Mouse (Mus musculus) spleen, embryonic (tissue): ENCODE measurements around the gene Tmem145.

Experiments
- CTCF ChIA-PET: fragments of 350-600 bp; sonication (Branson Sonifier 250); formaldehyde crosslinking; loops from one replicate; lab custom pipeline; 2022; lab: Charles Lee

Tmem145 gene

GRCm38 (mm10) chr7:25290463-25290862, 15.4 kb upstream of the Tmem145 start:
- CTCF ChIA-PET = no interaction called here

- CTCF ChIA-PET = no interaction called here
Observed at GRCm38 (mm10) chr7:25290911-25291310, 15.0 kb upstream of the Tmem145 start.

GRCm38 (mm10) chr7:25292107-25292506, 13.8 kb upstream of the Tmem145 start:
- CTCF ChIA-PET = no interaction called here

- CTCF ChIA-PET = no interaction called here
Observed at GRCm38 (mm10) chr7:25293191-25293739, 12.6 kb upstream of the Tmem145 start.

- CTCF ChIA-PET = no interaction called here
Observed at GRCm38 (mm10) chr7:25294495-25294894, 11.4 kb upstream of the Tmem145 start.

DNA sequence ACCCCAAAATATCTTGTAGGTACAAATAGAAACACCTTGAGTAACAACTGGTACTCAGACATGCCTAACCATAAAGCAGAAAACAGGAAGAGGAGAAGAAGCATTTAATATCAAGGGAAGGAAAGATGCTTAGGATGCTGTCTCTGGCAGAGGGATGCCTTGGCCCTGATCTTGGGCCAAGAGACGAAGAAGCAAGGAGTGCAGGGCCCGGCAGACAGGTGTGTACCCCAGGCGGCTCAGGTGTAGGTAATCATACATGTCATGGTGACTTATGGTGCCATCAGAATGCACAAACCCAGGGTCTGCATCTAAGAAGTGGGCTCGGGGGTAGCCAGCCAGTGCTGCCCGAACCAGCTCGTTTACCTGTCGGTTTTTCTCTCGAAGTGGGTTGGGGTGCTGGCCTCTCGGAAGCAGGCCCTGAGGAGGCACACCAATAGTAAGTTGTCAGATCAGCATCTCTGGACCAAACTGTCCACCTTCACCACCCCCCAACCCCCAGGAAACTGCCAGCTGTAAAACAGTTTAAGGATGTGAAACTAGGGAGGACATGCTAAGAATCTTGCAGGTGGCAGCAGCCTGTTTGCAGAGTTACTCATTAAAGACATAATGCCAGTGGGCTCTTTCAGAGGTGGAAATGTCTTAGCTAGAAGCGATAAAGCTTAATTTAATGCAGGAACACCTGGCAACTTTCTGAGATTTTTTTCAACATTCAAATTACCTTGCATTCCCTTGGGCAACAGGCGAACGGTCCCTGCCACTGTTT, 10.8 kb upstream of the Tmem145 start:
- CTCF ChIA-PET = no interaction called here

- CTCF ChIA-PET = interaction anchor here (0.6 to 0.8 kb wide), 2 partner anchors 30 to 103 kb away, joined by 3 to 8 read pairs; no protein-coding TSS in a partner anchor
Observed at GRCm38 (mm10) chr7:25296945-25297453, 8.9 kb upstream of the Tmem145 start.

DNA sequence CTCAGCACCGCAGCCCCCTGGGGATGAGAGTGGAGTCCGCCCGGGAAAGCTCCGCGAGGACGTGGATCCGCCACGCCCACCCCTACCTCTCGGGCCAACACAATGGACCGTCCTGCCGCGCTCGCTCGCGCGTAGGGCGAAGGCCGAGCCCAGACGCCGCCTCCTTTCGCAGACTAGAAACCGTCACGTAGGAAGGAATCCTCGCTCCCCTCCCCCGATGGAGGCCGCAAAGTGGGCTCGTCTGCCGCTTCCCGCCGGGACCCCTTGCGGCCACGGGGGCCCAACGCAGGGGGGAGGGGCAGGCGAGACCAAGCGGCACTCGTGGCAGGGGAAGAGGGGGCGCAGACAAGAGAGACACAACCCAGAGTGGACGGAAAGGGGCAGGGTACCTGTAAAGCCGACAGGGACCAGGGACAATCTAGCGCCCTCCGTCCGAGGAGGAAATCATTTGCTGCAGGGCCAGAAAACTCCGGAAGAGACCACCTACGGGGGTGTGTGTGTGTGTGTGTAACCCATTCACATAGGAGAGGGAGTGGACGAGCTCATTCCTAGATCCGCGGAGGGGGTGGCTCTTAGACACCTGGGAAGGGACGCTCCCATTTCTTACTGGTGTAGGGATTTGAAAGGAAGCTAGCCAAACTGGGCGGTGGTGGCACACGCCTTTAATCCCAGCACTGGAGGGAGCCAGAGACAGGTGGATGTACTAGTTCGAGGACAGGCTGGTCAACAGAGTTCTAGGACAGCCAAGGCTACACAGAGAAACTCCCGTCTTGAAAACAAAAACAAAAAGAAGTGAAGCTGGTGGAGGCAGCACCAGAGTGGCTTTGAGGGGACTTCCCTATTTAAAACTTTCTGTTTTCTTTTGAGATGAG, 8.2 kb upstream of the Tmem145 start, which contains the start of gene Pafah1b3:
Gene Pafah1b3, minus strand, starts transcription at position 533 of the 872 bp plus-strand sequence.
- CTCF ChIA-PET = interaction anchor here (0.6 to 0.8 kb wide), 2 partner anchors 29 to 103 kb away, joined by 3 to 8 read pairs; no protein-coding TSS in a partner anchor

DNA sequence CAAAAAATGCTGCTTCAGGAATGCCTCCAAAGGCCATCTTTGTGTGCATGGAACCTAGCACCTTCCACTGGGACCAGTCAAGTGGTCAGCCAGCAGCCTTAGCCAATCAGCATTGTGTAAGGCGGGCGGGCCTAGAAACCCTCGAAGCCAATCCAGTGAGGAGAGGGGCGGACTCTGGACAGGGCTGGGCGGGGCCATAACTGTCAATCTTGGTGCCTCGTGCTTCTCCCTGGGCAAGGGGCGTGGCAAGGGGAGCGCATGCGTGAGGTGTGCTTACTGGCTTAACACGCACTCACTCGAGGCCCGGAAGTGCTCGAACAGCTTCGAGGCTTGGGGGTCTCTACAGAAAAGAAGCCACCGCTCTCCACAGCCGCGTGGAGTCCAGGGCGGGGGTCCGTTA, 4.8 kb upstream of the Tmem145 start, which contains the start of gene Prr19:
Gene Prr19, plus strand, starts transcription at position 349 of the 400 bp plus-strand sequence.
- CTCF ChIA-PET = no interaction called here

DNA sequence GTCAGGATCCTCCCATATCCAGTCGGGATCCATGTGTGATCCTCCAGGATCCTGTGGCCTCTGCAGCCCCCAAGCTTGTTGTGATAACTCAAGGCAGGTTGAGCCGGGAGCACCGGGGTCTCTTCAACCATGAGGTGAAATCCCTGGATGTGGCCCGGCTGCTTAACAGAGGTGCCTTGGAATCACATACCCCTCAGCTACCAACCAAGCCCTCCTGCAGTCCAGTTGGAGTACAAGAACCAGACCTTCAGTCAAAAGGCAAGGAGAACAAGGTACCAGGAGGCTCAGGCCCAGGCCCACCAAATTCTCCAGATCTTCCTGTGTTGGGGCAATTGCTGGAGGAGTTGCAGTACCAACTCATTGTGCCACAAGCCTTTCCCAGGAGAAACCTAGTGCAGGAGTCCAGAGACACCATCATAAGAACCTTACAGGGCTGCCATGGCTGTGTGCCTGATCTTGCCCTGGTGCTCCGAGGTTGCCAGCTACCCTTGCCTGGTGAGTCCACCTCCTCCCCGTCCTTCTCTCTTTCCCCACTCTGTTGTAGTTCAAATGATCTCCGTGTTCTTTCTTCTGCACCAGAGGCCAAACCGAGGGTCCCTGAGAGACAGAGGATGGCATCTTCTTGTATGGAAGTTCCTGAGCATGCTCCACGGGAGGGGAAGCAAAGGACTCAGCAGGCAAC, 2.8 kb upstream of the Tmem145 start:
- CTCF ChIA-PET = no interaction called here

GRCm38 (mm10) chr7:25303685-25304006, 2.3 kb upstream of the Tmem145 start:
- CTCF ChIA-PET = no interaction called here

- CTCF ChIA-PET = no interaction called here
Observed at GRCm38 (mm10) chr7:25305481-25305880, 425 bp upstream of the Tmem145 start.

DNA sequence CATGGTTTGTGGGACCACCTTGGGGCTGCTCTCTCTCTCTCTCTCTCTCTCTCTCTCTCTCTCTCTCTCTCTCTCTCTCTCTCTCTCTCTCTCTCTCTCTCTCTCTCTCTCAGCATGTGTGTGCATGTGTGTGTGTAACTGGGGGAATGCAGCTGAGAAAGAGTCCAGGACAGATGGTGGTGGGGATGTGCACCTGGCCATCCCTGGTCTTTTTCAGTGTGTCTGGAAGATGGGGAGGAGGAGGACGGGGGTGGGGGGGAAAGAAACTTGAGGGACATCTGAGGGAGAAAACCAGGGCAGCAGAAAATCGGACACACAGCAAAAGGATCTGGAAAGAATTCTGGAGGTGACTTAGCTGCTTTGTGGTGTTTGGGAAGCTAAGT, 699 bp downstream of the Tmem145 start:
- CTCF ChIA-PET = interaction anchor here (0.6 kb wide), 1 partner anchor 40 kb away, joined by 5 read pairs; no protein-coding TSS in a partner anchor

DNA sequence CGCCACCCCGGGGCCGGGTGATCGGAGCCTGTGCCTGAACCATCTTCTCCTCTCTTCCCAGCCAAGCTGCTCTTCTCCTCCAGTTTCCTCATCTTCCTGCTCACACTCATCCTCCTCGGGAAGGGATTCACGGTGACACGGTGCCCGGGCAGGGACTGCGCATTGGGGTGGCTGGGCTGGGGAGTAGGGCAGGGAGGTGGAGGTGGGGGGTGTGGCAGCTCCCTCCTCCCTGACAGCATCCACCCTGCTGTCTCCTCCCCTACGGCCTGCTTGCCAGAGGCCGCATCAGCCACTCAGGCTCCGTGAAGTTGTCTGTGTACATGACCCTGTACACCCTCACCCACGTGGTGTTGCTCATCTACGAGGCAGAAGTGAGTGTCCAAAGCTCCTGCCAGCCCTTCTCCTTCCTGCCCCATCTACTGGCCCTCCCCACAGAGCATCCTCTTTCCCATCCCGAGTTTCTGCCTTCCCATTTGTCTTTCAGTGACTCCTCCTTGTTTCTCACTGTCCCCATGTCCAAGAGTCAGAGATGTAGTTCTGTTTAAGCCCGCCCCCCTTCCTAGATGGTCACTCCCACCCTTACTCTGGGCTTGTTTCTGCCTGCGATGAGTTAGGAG, 2.9 kb downstream of the Tmem145 start:
- CTCF ChIA-PET = no interaction called here

DNA sequence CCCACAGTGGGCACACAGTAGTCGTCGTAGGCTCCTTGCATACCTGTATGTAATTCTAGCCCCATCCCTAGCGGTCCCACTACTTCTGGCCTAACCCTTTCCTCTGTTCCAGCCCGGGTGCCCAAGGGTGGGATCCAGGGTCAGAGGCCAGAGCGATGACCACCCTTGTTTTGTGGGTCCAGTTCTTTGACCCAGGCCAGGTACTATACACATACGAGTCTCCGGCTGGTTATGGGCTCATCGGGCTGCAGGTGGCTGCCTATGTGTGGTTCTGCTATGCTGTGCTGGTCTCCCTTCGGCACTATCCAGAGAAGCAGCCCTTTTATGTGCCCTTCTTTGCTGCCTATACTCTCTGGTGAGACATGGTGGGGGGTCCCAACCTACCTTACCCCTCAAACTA, 3.5 kb downstream of the Tmem145 start:
- CTCF ChIA-PET = no interaction called here

DNA sequence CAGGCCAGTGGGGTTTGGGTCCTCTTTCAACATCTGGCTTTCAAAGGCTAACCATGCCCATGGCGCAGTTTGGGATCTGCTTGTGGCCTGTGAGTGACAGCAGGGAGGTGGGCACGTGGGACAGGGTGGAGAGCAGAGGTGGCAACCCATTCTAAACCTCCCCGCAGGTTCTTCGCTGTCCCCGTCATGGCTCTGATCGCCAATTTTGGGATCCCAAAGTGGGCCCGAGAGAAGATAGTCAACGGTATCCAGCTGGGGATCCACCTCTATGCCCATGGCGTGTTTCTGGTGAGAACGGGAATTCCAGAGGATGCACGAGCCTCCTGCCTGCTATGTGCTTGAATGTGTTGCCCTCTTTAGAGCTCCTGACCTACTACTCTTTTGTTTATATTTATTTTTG, 5.3 kb downstream of the Tmem145 start:
- CTCF ChIA-PET = no interaction called here

GRCm38 (mm10) chr7:25313325-25313724, 7.4 kb downstream of the Tmem145 start:
- CTCF ChIA-PET = interaction anchor here (0.6 kb wide), 1 partner anchor 17 kb away, joined by 3 read pairs; no protein-coding TSS in a partner anchor

GRCm38 (mm10) chr7:25314606-25315305, 8.8 kb downstream of the Tmem145 start:
- CTCF ChIA-PET = interaction anchor here (0.6 kb wide), 1 partner anchor 76 kb away, joined by 11 read pairs; no protein-coding TSS in a partner anchor

DNA sequence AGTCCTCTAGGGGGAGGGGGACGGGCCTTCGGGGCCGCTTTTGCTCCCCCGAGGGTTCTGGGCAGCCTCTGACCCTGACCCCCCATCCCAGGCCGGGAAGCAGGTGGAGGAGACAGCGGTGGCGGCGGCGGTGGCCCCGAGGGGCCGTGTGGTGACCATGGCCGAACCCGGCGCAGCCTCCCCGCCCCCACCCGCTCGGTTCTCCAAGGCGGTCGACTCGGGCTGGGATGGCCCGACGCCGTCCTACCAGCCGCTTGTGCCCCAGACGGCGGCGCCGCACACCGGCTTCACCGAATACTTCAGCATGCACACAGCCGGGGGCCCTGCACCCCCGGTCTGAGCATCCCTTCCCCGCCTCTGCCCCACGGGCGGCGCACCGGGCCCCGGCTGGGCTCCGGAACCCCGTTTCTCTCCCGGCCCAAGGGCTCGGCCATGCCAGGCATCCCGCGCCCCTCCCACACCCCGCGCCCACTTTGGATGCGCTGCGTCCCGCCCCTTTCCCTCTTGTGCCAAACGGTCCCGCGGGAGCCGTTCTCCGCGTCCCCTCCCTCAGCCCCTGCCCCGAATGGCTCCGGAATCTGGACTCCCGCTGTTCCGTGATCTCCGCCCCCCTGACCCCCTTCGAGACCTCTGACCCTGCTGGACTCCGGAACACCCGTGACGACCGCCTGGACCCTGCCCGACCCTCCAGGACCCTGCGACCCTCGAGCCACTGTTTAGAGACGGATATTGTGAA, 9.6 kb downstream of the Tmem145 start:
- CTCF ChIA-PET = no interaction called here
